Mouse (Mus musculus): Measurements from ENCODE around the gene Dhtkd1.
A peak's percentile ranks its signal among the peaks of the same experiment; 100 is the strongest.
"Not testable (repeated sequence)": the region's sequence is repeated elsewhere in the genome, so short reads cannot be mapped to it uniquely, and the experiment has no call there.

Gene Dhtkd1

DNA sequence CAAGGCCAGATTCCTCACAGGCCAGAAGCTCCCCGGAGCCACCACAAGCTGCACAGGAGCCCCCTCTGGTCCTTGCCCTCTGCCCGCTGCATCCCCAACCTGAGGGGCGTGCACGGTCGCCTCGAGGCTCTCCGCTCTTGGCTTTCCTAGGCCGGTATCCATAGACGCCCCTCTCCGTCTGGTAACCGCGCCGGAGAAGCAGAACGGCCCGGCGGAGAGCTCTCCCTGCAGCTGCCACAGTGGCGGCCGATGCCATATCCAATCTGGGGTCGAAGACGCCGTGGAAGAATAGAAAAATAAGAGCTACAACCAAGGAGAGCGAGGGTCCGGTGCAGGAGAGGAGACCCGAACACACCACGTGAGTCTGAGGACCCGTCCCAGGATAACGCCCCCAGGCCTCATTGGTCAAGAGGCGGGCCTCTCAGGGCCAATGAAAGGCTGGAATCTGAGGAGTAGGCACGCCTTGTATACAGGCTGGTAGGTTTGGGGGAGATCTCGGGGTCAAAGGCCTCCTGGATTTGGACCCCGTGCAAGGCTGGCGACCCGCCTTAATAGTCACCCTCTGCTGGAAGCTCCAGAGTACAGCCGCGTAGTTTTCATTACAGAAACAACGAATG is at the start of gene Dhtkd1:
Dhtkd1 (minus strand) TSS at position 377 of the 617 bp plus-strand sequence.
- peak; percentile 35 for DNase-seq (ENCODE audit: low spot score)

DNA sequence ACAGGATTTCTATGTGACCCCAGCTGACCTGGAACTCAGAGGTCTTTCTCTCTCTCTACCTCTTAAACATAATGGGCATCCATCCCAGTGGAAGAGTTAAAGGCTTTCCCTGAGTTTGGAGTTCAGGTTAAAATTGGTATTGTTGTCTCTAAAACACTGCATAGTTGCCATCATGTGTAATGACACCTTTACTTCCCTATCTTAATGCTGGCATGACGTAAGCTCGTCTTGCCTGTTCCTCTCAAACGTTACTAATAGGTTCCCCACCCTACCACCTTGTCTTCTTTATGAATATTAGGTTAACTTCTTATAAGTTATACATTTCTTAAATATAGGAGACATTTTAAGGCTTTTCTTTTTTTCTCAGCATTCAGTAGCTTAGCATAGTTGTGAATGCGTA is 34.9 kb upstream of the Dhtkd1 start:
- DNase-seq (ENCODE audit: low spot score): no peak

DNA sequence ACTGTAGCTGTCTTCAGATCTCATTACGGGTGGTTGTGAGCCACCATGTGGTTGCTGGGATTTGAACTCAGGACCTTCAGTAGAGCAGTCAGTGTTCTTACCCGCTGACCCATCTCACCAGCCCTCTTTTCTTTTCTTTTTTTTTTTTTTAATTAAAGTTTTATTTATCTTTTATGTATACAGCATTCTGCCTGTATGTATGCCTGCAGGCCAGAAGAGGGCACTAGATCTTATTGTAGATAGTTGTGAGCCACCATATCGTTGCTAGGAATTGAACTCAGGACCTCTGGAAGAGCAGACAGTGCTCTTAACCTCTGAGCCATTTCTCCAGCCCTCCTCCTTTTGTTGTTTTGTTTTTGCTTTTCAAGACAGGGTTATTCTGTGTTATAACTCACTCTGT is 28.0 kb upstream of the Dhtkd1 start:
- not testable (repeated sequence) for DNase-seq (ENCODE audit: low spot score)

DNA sequence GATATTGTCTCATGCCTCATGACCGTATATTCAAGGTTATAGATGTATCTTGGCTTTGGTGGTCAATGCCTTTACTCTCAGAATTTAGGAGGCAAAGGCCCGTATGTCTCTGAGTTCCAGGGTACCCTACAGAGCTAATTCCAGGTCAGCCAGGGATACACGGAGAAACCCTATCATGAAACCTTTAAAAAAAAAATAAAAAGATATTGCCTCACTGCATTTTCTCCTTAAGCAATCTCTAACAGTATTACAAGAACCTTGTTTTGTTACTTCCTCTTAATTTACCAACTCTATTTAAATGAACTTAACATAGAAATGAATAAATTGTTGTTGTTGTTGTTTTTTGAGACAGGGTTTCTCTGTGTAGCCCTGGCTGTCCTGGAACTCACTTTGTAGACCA is 23.4 kb upstream of the Dhtkd1 start:
- no peak for DNase-seq (ENCODE audit: low spot score)

DNA sequence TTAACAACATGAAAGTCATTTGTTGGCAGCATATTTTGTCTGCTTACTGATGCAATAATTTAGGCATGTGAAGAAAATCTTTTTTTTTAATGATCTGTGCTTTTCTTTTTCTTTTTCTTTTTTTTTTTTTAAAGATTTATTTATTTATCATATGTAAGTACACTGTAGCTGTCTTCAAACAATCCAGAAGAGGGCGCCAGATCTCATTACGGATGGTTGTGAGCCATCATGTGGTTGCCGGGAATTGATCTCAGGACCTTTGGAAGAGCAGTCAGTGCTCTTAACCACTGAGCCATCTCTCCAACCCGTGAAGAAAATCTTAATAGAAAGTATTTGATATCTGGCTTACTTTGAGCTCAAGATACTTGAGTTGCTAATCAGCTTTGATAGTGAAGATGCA is 21.1 kb upstream of the Dhtkd1 start:
- DNase-seq (ENCODE audit: low spot score): not testable (repeated sequence)

DNA sequence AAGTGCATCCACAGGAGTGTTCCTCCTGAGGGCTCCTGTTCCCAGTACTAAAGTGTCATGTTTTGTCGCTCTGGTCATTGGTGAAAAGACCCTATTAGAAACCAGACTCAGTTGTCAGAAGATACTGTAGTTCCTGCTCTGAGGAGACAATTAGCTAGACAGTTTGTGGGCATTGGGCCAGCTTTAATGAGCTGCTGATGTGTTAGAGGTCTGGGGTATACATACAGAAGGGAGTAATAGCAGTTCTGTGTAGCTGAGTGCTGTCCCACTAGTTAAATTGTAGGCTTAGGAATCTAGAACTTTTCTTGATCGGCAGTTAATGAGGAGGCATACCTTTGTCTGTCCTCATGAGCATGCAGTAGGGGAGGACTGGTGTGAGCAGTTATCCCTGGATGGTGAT is 19.7 kb upstream of the Dhtkd1 start:
- DNase-seq (ENCODE audit: low spot score): no peak

DNA sequence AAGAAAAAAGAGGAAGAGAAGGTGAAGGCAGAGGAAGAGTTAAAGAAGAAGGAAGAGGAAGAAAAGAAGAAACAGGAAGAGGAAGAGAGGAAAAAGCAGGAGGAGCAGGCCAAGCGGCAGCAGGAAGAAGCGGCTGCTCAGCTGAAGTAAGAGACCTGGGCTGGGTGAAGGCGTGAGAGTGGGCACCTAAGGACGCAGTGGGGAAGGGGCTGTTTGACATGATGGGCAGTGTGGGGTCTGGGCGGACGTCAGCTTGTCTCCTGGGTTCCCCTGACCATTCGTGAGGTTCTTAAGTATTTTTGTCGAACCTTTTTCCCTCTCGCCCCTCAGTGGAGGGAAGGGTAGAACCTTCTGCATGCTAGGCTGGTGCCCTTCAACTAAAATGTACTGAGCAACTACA is 15.1 kb upstream of the Dhtkd1 start:
- no peak for DNase-seq (ENCODE audit: low spot score)

DNA sequence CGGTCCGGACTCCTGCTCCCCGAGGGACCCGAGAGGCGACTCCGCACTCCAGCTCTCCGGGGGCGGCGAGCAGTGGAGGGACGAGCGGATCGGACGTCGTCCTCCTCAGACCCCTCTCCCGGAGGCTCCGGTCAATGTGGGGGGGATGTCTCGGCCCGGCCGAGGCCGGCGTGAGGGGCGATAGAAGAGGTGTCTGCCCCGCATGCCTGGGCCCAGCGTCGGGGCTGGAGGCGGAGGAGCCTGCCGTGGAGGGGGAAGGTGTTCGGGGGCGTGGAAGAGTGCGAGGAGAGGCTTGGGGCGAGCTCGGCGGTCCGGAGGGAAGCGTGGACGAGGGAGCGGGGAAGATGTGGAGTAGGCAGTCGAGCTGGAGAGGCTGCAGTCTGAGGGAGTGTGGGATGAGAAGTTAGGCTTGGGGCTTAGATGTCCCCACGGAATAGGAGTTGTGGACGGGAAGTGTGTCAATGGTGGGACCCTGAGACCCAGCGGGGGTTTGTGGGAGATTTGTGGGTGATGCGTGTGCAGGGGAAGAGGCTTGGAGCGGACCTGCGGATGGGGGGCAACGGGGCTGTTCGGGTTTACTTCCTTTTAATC is 9.1 kb upstream of the Dhtkd1 start:
- DNase-seq (ENCODE audit: low spot score): no peak

DNA sequence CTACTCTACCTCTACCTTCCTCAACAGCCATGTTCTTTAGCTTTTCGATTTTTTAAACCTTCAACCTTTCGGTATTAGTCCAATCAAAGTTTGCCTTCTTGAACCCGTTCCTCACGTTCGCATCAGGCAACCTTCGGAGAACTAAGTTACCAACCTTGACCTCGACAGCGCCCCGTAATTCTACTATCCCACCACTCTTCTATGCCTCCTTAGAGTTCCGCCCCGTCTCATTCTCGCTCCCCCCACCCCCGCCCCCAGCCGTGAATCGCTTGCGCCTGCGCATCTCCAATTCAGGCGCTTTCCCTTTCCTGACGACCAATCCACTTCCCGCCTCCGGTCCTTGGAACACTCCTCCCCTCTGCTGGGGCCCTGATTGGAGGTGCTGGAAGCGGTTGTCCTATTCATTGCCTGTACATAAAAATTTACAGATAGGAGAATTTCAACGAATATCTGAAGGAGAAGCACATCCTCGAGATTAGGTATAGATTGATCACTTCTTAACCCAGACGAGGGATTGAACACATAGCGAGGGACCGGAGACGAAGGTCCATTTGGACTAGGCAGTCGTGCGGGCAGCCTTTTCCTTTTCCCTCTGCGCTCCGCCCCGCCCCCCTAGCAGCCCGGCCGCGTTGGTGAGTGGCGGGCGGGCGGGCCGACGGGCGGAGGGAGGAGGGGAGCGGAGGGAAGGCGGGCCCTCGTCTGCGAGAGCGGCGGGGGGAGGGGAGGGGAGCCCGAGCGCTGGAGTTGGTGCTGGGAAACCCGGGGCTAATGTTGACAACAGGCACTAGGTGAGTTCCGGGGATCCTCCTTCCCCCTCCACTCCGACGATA is 8.4 kb upstream of the Dhtkd1 start, which contains the start of gene Upf2:
Upf2 (plus strand) TSS at position 704 of the 830 bp plus-strand sequence.
- peak; percentile 96 for DNase-seq (ENCODE audit: low spot score)

DNA sequence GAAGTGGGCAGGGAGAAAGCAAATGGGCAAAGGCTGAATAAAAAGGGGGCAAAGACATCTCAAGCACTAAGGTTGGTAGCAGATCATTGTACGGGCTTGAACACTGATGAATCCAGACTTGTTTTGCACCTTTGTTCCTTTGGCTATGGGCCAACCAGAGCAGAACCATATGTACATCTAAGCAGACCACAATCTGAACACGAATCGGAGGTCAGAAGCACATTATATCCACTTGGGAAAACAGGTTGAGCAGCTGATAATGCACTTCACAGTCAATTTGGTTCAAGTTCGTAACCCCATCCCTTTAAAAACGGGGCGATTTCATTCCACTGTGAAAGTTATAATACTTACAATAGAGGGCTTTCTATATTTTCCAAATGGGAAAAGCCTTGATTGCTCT is 7.7 kb upstream of the Dhtkd1 start:
- no peak for DNase-seq (ENCODE audit: low spot score)

DNA sequence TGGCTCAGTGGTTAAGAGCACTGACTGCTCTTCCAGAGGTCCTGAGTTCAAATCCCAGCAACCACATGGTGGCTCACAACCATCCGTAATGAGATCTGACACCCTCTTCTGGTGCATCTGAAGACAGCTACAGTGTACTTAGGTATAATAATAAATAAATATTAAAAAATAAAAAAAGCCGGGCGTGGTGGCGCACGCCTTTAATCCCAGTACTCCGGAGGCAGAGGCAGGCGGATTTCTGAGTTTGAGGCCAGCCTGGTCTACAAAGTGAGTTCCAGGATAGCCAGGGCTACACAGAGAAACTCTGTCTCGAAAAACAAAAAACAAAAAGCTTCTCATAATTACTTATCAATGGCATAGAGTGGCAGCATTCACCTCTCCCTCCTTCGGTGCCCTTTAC is 7.2 kb upstream of the Dhtkd1 start:
- DNase-seq (ENCODE audit: low spot score): not testable (repeated sequence)

DNA sequence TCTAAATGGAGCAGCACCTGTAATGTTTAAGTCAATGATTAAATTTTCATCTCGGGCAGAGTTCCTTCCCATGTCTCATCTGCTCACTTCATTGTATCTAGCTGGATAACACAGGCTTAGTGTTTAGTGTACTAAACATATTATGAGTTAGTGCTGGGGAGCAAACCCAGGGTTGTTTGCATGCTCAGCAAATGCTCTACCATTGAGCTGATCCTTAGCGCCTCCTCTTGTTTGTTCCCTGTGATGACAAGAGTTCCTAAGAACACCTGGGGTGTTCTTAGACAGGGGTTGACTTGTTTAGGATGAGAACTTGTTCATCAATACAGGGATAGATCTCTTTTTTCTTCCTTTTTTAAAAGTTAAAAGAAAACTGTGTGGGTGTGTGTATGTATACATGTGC is 6.4 kb upstream of the Dhtkd1 start:
- DNase-seq (ENCODE audit: low spot score): no peak

DNA sequence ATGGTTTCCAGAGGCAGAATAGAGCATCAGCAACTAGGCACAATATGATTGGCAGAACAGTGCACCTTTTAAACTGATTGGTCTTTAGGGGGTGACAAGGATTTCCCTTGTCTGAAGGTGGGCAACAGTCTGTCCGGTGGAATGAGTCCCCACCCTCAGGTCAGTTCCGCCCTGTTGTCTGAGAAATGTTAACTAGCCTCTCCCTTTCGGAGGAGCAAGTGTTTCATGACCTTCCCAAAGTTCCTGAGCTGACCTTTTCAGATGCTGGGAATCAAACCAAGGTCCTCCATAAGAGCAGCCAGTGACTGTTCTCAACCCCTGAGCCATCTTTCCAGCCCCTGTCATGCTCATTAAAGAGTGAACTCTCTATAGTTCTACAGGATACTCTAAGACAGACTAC is 4.3 kb upstream of the Dhtkd1 start:
- no peak for DNase-seq (ENCODE audit: low spot score)

DNA sequence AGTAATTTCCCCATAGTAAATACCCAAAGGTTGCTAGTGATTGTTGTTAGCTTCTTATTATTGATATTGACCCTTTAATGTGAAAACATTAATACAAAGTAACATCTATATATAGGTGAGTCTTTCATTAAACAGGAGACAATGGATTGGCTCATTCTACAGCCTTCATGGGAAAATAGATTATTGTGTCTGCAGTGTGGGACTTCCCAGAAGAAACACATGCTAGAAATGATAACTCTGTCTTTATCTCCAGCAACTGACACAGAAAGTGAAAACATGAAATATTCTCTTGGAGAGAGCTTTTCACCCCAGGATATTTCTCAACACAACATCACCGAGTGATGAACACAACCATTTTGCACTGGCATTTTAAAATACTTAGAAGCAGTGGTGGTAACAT is 3.0 kb upstream of the Dhtkd1 start:
- no peak for DNase-seq (ENCODE audit: low spot score)

DNA sequence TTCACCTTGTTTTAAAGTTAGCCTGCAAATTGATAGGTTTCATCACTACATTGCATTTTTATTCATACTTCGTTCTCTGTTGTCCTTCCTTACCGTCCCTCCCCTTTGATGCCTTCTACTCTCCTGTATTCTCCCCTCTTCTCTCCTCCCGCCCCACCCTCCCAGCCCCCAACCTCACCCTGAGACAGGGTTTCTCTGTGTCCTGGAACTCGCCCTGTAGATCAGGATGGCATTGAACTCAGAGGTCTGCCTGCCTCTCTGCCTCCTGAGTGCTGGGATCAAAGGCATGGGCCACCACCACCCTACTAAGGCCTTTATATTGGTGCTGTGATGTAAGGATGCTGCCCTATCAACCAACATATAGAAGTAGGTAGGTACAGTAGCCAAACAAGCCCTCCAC is 479 bp upstream of the Dhtkd1 start:
- DNase-seq (ENCODE audit: low spot score): no peak

DNA sequence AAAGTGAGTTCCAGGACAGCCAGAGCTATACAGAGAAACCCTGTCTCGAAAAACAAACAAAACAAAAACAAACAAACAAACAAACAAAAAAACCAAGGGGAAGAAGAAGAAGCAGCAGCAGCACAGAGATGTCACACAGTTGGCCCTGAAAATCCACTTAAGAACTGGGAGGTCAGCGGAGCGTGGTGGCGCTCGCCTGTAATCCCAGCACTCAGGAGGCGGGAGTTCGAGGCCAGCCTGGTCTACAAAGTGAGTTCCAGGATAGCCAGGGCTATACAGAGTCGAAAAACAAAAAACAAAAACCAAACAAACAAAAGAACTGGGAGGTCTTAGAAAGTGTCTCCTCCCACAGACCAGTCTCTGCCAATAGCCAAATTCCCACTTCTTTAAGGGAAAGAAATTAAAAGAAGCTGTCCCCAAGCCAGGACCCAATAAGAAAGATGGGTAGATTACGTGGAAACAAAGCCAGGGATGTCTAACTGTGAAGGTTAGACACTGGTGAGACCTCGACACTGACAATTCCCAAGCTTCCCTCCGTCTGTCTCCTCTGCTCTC is 654 bp downstream of the Dhtkd1 start:
- DNase-seq (ENCODE audit: low spot score): no peak

DNA sequence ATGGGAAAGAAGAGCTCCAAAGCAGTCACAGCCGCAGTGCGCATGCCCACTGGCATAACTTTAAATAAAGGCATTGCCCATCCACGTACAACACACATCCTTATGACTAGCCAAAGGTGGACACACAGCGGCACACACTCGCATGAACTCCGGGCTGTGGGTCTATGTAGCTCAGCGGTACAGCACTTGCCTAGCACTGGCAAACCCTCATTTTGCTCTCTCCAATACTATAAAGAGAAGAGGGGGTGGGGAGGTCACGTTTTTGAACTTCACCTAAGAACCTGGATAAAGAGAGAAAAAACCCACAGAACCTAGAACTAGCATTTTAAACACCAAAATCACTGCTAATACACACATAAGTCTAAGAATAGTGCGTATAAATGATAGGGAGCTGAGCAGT is 1.7 kb downstream of the Dhtkd1 start:
- no peak for DNase-seq (ENCODE audit: low spot score)

DNA sequence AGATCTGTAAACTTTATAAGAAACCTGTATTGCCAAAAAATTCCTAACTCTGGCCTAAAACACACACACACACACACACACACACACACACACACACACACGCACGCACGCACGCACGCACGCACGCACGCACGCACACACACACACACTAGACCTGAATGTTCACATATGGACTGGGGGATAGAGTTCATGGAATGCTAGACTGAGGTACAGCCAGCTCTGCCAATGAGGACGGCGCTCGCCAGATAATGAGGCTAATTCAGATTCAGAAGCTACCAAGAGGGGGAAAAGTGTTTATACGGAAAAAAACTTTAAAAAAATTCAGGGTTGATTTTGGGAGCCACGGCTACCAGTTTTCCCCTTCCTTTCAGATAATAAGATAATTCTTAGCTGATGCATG is 2.7 kb downstream of the Dhtkd1 start:
- no peak for DNase-seq (ENCODE audit: low spot score)

DNA sequence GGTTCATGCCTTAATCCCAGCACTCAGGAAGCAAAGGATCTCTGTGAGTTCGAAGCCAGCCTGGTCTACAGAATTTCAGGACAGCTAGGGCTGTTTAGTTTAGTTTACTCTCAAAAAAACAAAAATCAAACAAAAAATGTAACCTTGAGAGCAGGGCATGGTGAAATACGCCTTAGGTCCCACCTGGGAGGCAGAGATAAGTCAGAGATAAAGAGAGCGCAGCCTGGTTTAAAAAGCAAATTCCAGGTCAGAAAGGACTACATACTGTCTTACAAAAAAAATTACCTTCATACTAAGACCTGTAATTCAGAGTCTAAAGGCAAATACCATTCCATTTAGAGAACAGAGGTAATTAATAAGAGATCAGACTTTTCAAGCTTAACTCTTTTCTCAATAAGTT is 3.3 kb downstream of the Dhtkd1 start:
- no peak for DNase-seq (ENCODE audit: low spot score)

DNA sequence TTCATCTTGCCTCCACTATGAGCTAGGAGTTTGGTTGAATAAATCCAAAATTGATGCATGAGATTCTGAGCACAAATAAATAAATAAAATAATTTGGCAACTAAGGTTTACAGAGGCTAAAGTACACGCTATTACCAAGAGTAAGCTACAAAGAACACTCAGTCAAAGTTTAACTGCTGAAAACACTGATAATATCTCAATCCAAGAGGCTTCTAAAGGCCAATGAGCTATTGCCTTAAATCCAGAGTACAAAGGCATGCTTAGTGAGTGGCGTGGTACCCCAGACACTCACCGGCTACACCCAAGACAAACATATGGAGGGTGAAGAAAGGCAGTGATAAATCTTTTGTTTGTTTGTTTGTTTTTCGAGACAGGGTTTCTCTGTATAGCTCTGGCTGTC is 6.0 kb downstream of the Dhtkd1 start:
- DNase-seq (ENCODE audit: low spot score): no peak

DNA sequence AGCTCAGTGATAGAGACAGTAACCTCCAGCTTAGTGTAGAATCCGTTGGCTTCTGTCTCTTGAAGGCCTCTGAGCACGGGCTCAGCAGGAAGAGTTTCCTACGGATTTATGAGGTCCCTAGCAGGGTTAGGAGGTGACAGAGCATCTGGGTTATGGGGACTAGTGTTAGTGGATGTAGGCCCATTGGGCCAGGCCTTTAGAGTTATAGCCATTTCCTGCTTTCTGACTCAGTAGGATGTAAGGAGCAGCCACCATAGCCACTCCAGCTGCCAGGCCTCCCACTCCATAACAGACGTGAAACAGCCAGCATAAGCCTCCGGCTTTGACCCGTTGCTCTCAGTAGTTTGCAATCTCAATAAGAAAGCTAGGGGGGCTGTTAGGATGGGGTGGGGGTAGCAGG is 6.5 kb downstream of the Dhtkd1 start:
- no peak for DNase-seq (ENCODE audit: low spot score)

DNA sequence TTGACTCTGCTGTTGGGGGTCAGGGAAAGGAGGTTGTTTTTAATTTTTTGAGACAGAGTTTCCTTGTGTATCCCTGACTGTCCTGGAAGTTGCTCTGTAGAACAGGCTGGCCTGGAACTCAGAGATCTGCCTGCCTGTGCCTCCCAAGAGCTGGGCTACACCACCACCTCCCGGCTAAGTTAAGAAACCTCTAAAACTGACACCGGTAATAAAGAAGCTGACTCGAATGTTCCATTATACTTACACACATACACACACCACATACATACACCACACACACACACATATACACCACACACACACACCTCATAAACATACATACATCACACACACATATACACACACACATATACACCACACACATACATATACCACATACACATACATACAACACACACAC is 7.7 kb downstream of the Dhtkd1 start:
- no peak for DNase-seq (ENCODE audit: low spot score)

DNA sequence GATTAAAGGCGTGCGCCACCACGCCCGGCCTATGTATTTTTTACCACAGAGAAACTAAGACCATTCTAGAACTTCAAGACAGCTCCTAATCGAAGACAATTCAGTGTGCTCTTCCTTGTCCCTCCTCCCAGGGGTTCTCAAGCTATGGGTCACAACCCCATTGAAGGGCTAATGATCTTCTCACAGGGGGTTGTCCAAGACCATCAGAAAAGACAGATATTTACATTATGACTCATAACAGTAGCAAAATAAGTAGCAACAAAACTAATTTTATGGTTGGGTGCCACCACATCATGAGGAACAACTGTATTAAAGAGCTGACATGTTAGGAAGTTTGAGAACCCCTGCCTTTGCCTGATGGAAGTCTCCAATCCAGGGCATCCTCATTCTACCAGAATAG is 10.7 kb downstream of the Dhtkd1 start:
- DNase-seq (ENCODE audit: low spot score): no peak
